Mouse (Mus musculus) ES-Bruce4 (cell line): ENCODE data around the gene Olfr30.

Source experiments
- CTCF ChIP-seq: IDR thresholded peaks from one replicate; pipeline ENCODE4 v1.8.1; 2011; ENCODE audit warnings: low read depth, low read length
- POLR2A ChIP-seq: IDR thresholded peaks from one replicate; pipeline ENCODE4 v1.8.1; 2011; ENCODE audit warnings: low read length; ENCODE audit not compliant: insufficient read depth

DNA sequence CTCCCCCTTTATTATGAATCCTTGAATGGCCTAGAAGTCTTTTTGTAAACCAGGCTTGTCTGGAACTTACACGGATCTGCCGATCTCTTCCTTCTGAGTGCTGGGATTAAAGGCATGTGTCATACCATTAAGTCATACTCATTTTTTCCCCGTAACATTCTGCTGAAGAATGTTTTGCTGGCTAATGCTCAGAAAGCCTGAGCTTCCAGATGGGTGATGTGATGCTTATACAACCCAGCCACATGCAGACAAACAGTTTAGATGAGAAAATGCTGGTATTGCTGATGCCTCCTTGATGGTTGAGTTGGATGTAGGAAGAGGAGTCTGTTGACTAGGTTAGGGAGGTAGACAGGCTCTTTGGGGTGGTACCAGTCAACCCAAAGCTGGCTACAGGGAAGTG is 43.7 kb downstream of the Olfr30 start:
- no peak for TF ChIP-seq CTCF
- TF ChIP-seq POLR2A, result no peak
